Mouse (Mus musculus) embryonic fibroblast, embryonic 13.5 days (primary cell): Measurements from ENCODE around the gene Nfkb1.

Experiments
- CTCF ChIP-seq: IDR thresholded peaks from 2 replicates; pipeline ENCODE4 v1.5.1; 2011; ENCODE audit warnings: mild to moderate bottlenecking, control low read depth, low read length, moderate library complexity, borderline replicate concordance; ENCODE audit not compliant: insufficient read depth
- POLR2A ChIP-seq: IDR thresholded peaks from 2 replicates; pipeline ENCODE4 v1.6.1; 2011; ENCODE audit warnings: low read depth, mild to moderate bottlenecking, control low read depth, low read length, moderate library complexity

DNA sequence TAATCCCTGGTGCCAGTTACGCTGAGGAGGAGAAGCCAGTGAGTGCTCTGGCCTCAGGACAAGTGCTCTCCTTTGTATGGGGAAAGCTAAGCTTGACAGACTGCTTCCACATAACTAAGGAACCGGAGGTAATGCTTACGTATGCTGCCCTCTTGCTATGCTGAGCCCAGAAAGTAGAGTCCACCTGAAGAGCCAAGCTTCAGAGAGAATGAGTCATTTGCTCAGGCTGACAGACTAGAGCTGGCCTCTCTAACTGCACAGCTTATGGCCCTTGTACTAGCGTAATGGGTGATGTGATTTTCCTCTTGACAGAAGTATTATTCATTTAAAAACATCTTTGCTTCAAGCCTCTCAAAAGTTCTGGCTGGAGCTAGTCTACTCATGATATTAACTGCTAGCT, 18.3 kb downstream of the Nfkb1 start:
- TF ChIP-seq CTCF (no peak), POLR2A (no peak)
